Mouse (Mus musculus) bone marrow macrophage, adult 2 months (primary cell): ENCODE results near the gene Lmod1.

ENCODE experiments used
- CTCF ChIP-seq: IDR thresholded peaks from 2 replicates; pipeline ENCODE4 v1.5.1; 2012; ENCODE audit warnings: low read depth, mild to moderate bottlenecking, low read length, moderate library complexity
- POLR2A ChIP-seq: IDR thresholded peaks from 2 replicates; pipeline ENCODE4 v1.6.1; 2012; ENCODE audit warnings: mild to moderate bottlenecking, low read depth, low read length, borderline replicate concordance

GRCm38 (mm10) chr1:135399466-135399865 lies 74.9 kb downstream of the Lmod1 start:
- TF ChIP-seq CTCF (no peak), POLR2A (no peak)
